Mouse (Mus musculus): Measurements from ENCODE around the gene Atp9a.

GRCm38 (mm10) chr2:168634881-168635280 is 107.3 kb downstream of the Atp9a start:
- no peak for TF ChIP-seq CTCF (IDR thresholded peaks at IDR 0.05; ENCODE audit: low read depth)
- TF ChIP-seq EP300 (optimal IDR thresholded peaks at IDR 0.05) = no peak

Data from stomach, postnatal 0 days (tissue).